Mouse (Mus musculus) small intestine, adult 2 months (tissue): ENCODE measurements around the gene Cpa3.

Experiments
- CTCF ChIP-seq: fragments of 200-500 bp; IDR thresholded peaks from 2 replicates; pipeline ENCODE4 v1.5.1; 2012; ENCODE audit warnings: low read depth, mild to moderate bottlenecking, control low read depth, inconsistent platforms, low read length, moderate library complexity, mixed read lengths; ENCODE audit not compliant: insufficient replicate concordance, insufficient read length; ENCODE audit errors: extremely low read depth
- POLR2A ChIP-seq: fragments of 200-500 bp; IDR thresholded peaks from 2 replicates; pipeline ENCODE4 v1.6.1; 2012; ENCODE audit warnings: low read depth, mild to moderate bottlenecking, control low read depth, inconsistent platforms, low read length, moderate library complexity

GRCm38 (mm10) chr3:20275633-20276032 lies 33.7 kb upstream of the Cpa3 start, which contains the start of gene Cpb1:
- TF ChIP-seq CTCF: no peak
- TF ChIP-seq POLR2A: no peak
